Mouse (Mus musculus) cerebellum, adult 8-10 months (tissue): ENCODE measurements around the gene Pkd1l1.

Source experiments
- DNase-seq: peaks from one replicate; pipeline ENCODE4 v3.0.0; 2022

The Pkd1l1 gene

DNA sequence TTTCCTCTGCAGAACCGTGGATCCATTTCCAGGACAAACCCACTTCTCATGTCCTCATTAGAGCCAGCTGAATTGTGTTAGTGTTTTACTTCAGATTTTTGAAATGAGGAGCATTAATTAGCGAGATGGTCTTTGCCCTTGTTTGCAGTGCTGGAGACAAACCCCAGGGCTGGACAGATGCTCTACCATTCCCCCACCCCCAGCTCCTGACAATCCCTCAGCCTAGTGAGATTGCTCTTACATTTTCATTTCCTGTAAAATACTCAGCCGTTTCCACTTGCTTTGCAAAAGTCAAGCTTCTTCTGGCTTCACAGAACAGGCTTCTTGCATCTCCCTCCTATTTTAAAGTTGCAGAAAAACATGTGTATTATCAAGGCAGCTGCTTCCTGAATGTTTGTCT lies 155.7 kb downstream of the Pkd1l1 start:
- no peak for DNase-seq

DNA sequence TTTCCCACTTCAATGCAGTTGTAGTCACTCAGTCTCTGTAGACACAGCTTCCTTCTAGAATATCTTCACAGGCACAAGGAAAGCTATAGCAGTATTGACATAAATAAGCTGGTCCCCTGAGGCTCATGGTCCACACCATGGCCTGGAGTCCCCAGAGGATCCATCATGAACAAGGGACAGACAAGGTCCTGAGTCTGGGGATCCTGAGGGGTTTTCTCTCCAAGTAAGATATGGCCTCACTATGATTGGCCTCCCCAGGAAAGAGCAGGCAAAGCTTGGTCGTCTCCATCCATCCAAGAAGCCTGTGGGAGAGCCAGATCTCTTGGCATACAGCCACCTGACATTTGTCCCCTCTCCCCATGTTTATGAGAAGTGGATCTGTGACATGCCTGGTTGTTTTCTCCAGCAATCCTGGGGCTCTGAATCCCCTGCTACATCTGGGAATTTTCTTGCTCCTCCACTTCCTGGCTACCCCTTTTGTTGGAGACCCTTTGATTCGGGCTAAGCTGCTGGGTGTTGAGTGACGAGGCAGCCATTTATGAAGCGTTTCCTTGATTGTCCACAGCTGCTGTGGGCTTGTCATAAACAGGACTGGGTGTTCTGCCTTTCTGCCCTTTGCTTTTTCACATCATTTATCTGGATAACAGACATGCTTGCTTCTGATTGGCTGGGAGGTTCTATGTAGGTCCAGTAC lies 158.8 kb downstream of the Pkd1l1 start:
- DNase-seq = no peak

DNA sequence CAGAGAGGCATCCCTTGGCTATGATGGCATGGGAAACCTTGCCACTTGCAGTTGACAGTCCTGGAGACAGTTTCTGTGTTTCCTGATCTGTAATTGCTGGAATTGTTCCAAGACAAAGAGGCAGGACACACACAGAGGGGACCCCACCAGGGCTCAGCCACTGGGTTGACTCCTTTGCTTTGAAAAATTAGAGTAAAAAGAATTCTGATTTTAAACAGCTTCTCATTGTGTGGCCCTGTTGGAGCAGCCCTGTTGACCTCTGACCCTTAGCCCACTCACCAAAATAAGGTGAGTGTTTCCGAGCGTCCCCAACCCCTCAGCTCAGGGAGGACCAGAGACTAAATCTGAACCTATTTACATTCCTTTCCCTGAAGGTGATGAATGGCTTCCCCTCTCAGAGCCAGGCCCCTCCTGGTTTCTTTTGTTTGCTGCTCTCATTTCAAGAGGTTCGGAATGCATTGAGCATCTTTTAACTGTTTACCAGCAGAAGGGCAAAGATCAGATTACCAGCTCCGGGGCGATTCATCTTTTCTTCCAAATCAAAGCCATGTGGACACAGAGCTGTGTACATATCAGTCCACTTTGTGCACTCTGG lies 161.5 kb downstream of the Pkd1l1 start:
- DNase-seq = no peak

DNA sequence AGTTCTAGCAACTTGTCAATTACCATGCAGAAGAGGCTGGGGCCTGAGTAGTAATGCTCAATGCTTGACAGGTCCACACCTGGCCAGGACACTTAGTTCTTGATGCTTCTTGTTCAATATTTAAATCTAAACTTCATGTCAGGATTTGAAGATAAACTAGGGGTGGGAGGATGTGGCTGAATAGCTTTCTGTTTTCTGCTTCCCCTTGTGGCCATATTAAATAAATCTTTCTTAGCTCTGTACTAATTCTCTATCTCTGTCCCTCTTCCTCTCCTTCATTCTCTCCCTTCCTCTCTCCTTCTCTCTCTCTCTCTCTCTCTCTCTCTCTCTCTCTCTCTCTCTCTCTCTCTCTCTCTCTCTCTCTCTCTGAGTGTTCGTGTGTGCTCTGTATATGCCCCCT lies 163.4 kb downstream of the Pkd1l1 start:
- DNase-seq = no peak

DNA sequence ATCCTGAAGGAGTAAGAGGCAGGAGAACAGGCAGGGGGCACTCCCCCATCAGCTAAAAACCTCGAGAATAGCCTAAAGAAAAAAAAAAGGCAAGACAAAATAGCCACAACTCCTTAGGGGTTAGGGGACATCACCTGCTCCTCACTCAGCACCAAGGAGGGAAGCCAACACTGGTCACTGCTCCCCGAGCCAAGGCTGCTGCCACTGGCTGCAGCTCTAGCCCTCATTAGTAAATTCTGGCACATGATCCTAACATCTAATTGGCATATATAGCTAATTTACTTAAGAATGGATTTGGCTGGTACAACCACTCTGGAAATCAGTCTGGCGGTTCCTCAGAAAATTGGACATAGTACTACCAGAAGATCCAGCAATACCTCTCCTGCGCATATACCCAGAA lies 166.1 kb downstream of the Pkd1l1 start:
- no peak for DNase-seq

- DNase-seq = no peak
Measured at GRCm38 (mm10) chr11:8804178-8804577, 168.9 kb downstream of the Pkd1l1 start.

DNA sequence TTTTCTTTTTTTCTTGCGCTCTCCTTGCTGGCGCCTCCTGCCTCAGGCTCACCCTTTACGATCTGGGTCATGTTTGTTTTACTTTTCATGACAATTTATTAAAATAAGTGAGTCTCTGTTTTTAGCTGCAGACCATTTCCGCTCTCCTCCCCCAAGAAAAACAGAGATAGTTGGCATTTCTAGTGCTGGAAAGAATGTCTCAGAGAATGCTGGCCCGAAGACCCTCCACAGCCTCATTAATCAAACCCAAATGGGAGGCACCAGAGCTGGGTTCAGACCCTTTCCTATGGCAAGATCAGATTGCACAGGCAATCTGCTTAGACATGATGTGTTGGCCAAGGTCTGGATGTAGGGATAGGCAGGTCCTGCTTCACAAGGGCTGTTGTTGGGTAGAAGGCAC lies 175.6 kb downstream of the Pkd1l1 start:
- no peak for DNase-seq

GRCm38 (mm10) chr11:8795031-8795430 lies 178.0 kb downstream of the Pkd1l1 start:
- DNase-seq = no peak

- DNase-seq = no peak
Measured at GRCm38 (mm10) chr11:8792146-8792545, 180.9 kb downstream of the Pkd1l1 start.

DNA sequence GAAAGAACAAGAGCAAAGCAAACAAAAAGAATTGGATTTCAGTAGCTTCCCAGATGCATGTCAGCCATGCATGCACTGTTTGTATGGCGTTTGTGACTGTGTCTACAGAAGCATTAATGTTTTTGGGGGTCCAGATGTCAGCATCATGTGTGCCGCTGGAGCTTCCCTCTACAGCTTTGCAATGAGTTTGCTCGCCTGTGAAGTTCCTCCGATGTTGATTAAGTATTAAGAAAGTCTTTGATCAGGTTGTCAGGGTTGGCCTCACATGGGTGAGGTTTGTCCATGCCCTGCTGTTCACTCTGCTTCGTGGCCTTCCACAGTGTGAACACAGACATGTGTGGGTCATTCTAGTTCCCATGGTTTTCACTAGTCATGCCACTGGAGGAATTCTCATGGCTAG lies 183.9 kb downstream of the Pkd1l1 start:
- DNase-seq = no peak

GRCm38 (mm10) chr11:8787604-8788003 lies 185.5 kb downstream of the Pkd1l1 start:
- no peak for DNase-seq

GRCm38 (mm10) chr11:8784413-8784812 lies 188.7 kb downstream of the Pkd1l1 start:
- DNase-seq = no peak

- no peak for DNase-seq
Measured at GRCm38 (mm10) chr11:8782141-8782465, 191.0 kb downstream of the Pkd1l1 start.

GRCm38 (mm10) chr11:8781308-8782140 lies 191.5 kb downstream of the Pkd1l1 start:
- no peak for DNase-seq

DNA sequence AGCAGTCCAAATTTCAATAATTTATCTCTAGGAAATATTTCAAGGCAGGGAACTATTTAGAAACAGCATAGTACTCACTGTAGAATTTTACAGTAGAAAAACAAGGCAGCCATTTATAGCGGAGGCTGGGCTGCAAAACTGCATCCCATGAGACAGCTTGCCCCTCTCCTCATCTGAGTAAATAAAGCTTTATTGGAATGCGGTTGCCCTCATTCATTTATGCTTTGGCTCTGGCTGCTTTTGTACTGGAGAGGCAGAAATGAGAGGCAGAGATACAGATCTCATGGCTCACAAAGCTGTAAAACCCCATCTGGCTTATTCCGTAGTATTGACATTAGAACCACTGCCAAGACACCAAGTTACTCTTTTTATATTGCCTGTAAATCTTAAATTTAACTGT lies 193.6 kb downstream of the Pkd1l1 start:
- DNase-seq = no peak
